20 mouse cellular contexts compared by ENCODE assay signal in the genomic region with DNA sequence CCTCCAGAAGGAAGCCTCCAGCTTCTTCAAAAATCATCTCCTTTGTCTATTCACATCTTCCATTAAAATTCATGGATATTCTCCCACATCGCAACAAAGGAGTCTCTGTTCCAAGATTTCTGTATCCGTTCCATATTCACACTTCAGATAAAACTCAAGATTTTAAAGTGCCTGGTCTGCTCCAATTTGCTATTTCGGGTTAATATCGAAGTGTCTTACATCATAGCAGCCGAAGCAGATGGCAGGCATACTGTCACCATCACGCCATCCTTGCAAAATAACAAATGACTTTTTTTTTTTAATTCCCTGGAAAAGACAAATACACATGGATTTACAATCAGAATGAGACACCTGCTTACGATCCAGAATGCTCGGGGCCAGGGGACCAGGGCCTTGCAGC. TPM values are rescaled to one million over a fixed set of nuclear protein-coding genes. Genes with fewer than 3 reads are reported as not detected.
DNase-seq lines count a peak whose midpoint lies in the region; ATAC-seq and TF ChIP-seq lines count a peak whose summit lies in the region.
"Had no signal": no experiment of that assay in that cellular context is flagged by ENCODE, and none has a peak within 500 bp of the region (broad histone marks: within the 10 kb centered on the region; RNA-seq: fewer than 3 reads in every experiment).

No protein-coding gene starts in this region.

- no peak for TF ChIP-seq EP300 in stomach, postnatal 0 days (optimal IDR thresholded peaks at IDR 0.05)

- TF ChIP-seq POLR2A in spleen, adult 2 months (IDR thresholded peaks at IDR 0.05; ENCODE audit: low read depth, low read length), result no peak

- H3K4me1 ChIP-seq in forebrain, embryonic 15.5 days, result peaks cover 15% of the 10 kb centered on the region
- no peaks in the 10 kb centered on the region for H3K4me1 ChIP-seq in forebrain, embryonic 12.5 days
- peaks cover 36% of the 10 kb centered on the region for H3K4me1 ChIP-seq in spleen, adult 2 months (ENCODE audit: control insufficient read depth, insufficient read depth, insufficient read length)
- H3K4me1 ChIP-seq in stomach, postnatal 0 days (replicated peaks; ENCODE audit: control insufficient read depth, insufficient read depth), result no peaks in the 10 kb centered on the region

- H3K36me3 ChIP-seq in forebrain, embryonic 15.5 days, result no peaks in the 10 kb centered on the region
- no peaks in the 10 kb centered on the region for H3K36me3 ChIP-seq in forebrain, embryonic 12.5 days (replicated peaks)
- H3K36me3 ChIP-seq in spleen, adult 2 months (ENCODE audit: control insufficient read depth, insufficient read depth, low read length), result no peaks in the 10 kb centered on the region
- no peaks in the 10 kb centered on the region for H3K36me3 ChIP-seq in stomach, postnatal 0 days (ENCODE audit: control insufficient read depth, insufficient read depth, low read length)
- H3K36me3 ChIP-seq: embryonic facial prominence, embryonic 15.5 days; hindbrain, embryonic 15.5 days; intestine, embryonic 15.5 days had no signal

- DNase-seq in layer of hippocampus, adult 2 months (ENCODE audit: low spot score in 2 of 2), result peak; percentile 30 to 55
- no peak for DNase-seq in layer of hippocampus, postnatal 36 days
- DNase-seq in spleen, adult 2 months (ENCODE audit: low read depth in 1 of 2, low spot score in 2 of 2), result no peak
- no peak for DNase-seq in spleen, postnatal 36 days (ENCODE audit: low spot score in 2 of 2)
- peak; percentile 64 for DNase-seq in telencephalon, adult 2 months (ENCODE audit: low read depth, low spot score)
- DNase-seq in stomach, postnatal 0 days (ENCODE audit: low spot score), result no peak
- DNase-seq: cerebellum, adult 8-10 months; cerebellum, postnatal 36 days; kidney, adult 9 months; kidney, postnatal 14 days; right cerebral cortex, adult 18-20 months; right cerebral cortex, postnatal 4 days had no signal

- H3K27me3 ChIP-seq in forebrain, embryonic 15.5 days, result no peaks in the 10 kb centered on the region
- H3K27me3 ChIP-seq in forebrain, embryonic 12.5 days, result no peaks in the 10 kb centered on the region
- no peaks in the 10 kb centered on the region for H3K27me3 ChIP-seq in spleen, adult 2 months (ENCODE audit: control insufficient read depth, insufficient read depth, low read length)
- no peaks in the 10 kb centered on the region for H3K27me3 ChIP-seq in stomach, postnatal 0 days (ENCODE audit: control insufficient read depth, insufficient read depth, low read length)
- H3K27me3 ChIP-seq: embryonic facial prominence, embryonic 15.5 days; hindbrain, embryonic 15.5 days; intestine, embryonic 15.5 days had no signal

- WGBS in forebrain, embryonic 15.5 days, result 54% methylated on average over 8 of the region's 8 CpGs
- 81% methylated on average over 8 of the region's 8 CpGs for WGBS in forebrain, embryonic 12.5 days
- WGBS in spleen, adult 2 months, result 88% methylated on average over 8 of the region's 8 CpGs
- WGBS in stomach, postnatal 0 days, result 85% methylated on average over 8 of the region's 8 CpGs

- peak overlapping the region; percentile 91 for H3K27ac ChIP-seq in forebrain, embryonic 15.5 days (replicated peaks)
- no peak overlapping the region for H3K27ac ChIP-seq in forebrain, embryonic 12.5 days
- peak overlapping the region; percentile 51; the same call in 1 of the 2 replicates for H3K27ac ChIP-seq in layer of hippocampus, adult 2 months
- peak overlapping the region; percentile 39; the same call in 1 of the 2 replicates for H3K27ac ChIP-seq in spleen, adult 2 months (ENCODE audit: insufficient read depth, low read length)
- no peak overlapping the region for H3K27ac ChIP-seq in stomach, postnatal 0 days (replicated peaks)
- H3K27ac ChIP-seq: embryonic facial prominence, embryonic 15.5 days; hindbrain, embryonic 15.5 days; intestine, embryonic 15.5 days had no signal

- H3K4me2 ChIP-seq in forebrain, embryonic 15.5 days (replicated peaks), result no peak overlapping the region
- no peak overlapping the region for H3K4me2 ChIP-seq in forebrain, embryonic 12.5 days
- H3K4me2 ChIP-seq in stomach, postnatal 0 days (replicated peaks; ENCODE audit: low read depth), result no peak overlapping the region
- H3K4me2 ChIP-seq: embryonic facial prominence, embryonic 15.5 days; hindbrain, embryonic 15.5 days; intestine, embryonic 15.5 days had no signal

- H3K4me3 ChIP-seq in forebrain, embryonic 15.5 days, result no peak overlapping the region
- H3K4me3 ChIP-seq in forebrain, embryonic 12.5 days (replicated peaks), result no peak overlapping the region
- H3K4me3 ChIP-seq in layer of hippocampus, adult 2 months, result no peak overlapping the region; the same call in 1 of the 2 replicates
- H3K4me3 ChIP-seq in spleen, adult 2 months (ENCODE audit: extremely low read depth, insufficient read depth, insufficient read length), result no peak overlapping the region
- no peak overlapping the region for H3K4me3 ChIP-seq in stomach, postnatal 0 days (ENCODE audit: low read depth, low read length)
- H3K4me3 ChIP-seq: embryonic facial prominence, embryonic 15.5 days; hindbrain, embryonic 15.5 days; intestine, embryonic 15.5 days had no signal

- no peak overlapping the region for H3K9ac ChIP-seq in forebrain, embryonic 15.5 days (replicated peaks)
- no peak overlapping the region for H3K9ac ChIP-seq in forebrain, embryonic 12.5 days
- H3K9ac ChIP-seq in stomach, postnatal 0 days (ENCODE audit: low read length), result no peak overlapping the region
- H3K9ac ChIP-seq: embryonic facial prominence, embryonic 15.5 days; hindbrain, embryonic 15.5 days; intestine, embryonic 15.5 days; liver, postnatal 0 days had no signal

- H3K9me3 ChIP-seq in forebrain, embryonic 15.5 days, result no peaks in the 10 kb centered on the region
- no peaks in the 10 kb centered on the region for H3K9me3 ChIP-seq in forebrain, embryonic 12.5 days
- H3K9me3 ChIP-seq in stomach, postnatal 0 days (ENCODE audit: control insufficient read depth, low read length), result no peaks in the 10 kb centered on the region
- H3K9me3 ChIP-seq: embryonic facial prominence, embryonic 15.5 days; hindbrain, embryonic 15.5 days; intestine, embryonic 15.5 days had no signal

- TF ChIP-seq CTCF in layer of hippocampus, adult 2 months (conservative IDR thresholded peaks at IDR 0.05), result no peak
- no peak for TF ChIP-seq CTCF in spleen, adult 2 months (IDR thresholded peaks at IDR 0.05; ENCODE audit: extremely low read depth, insufficient read depth, insufficient read length, insufficient replicate concordance)
- no peak for TF ChIP-seq CTCF in stomach, postnatal 0 days (IDR thresholded peaks at IDR 0.05; ENCODE audit: low read depth)

- ATAC-seq in forebrain, embryonic 15.5 days (replicated peaks), result peak; percentile 60; the same call in 1 of the 2 replicates
- ATAC-seq in forebrain, embryonic 12.5 days (ENCODE audit: low FRiP score), result no peak
- ATAC-seq in stomach, postnatal 0 days (ENCODE audit: low FRiP score, low TSS enrichment), result no peak
- ATAC-seq: intestine, embryonic 15.5 days; lung, postnatal 0 days; midbrain, embryonic 16.5 days had no signal

RNA-seq across cellular contexts. Expression of a gene that starts 40.0 kb away (rescaled TPM):
- 10.9 and 13.6 TPM in 2 replicates for polyA plus RNA-seq in forebrain, embryonic 15.5 days (2015; fragmentation: Nextera tagmentation; extraction: Ambion mirVana)
- 12.6 and 13.6 TPM in 2 replicates for polyA plus RNA-seq in forebrain, embryonic 12.5 days (2016; fragmentation: Nextera tagmentation; extraction: Ambion mirVana)
- 10 to 100 TPM; 17.5 to 24.7 TPM for total RNA-seq in layer of hippocampus, adult 2 months (2021)
- 10 to 100 TPM; 15.7 to 18.7 TPM for total RNA-seq in layer of hippocampus, postnatal 36 days (2021)
- polyA plus RNA-seq in spleen, adult 2 months (2012; rRNA removed), result 11.5 and 15.7 TPM in 2 replicates
- 11.7 and 11.8 TPM in 2 replicates for polyA plus RNA-seq in stomach, postnatal 0 days (2015; fragmentation: Nextera tagmentation; extraction: Ambion mirVana)

Comparison
In these comparisons a context has a peak if more than half of its experiments do, and no peak if none do; other contexts are left out.
1. H3K27ac ChIP-seq: peak in forebrain, embryonic 15.5 days (single experiment), layer of hippocampus, adult 2 months (single experiment) and spleen, adult 2 months (single experiment); none in forebrain, embryonic 12.5 days (single experiment) and stomach, postnatal 0 days (single experiment).
2. DNase-seq: peak in layer of hippocampus, adult 2 months (2 of 2) and telencephalon, adult 2 months (single experiment); none in layer of hippocampus, postnatal 36 days (0 of 2), spleen, adult 2 months (0 of 2), spleen, postnatal 36 days (0 of 2) and stomach, postnatal 0 days (single experiment).